Mouse (Mus musculus) 416B (cell line): ENCODE measurements around the gene Rmdn3.

Experiments used
- DNase-seq: peaks from one replicate; pipeline ENCODE4 v3.0.0; 2011; ENCODE audit warnings: low read depth

The Rmdn3 gene

DNA sequence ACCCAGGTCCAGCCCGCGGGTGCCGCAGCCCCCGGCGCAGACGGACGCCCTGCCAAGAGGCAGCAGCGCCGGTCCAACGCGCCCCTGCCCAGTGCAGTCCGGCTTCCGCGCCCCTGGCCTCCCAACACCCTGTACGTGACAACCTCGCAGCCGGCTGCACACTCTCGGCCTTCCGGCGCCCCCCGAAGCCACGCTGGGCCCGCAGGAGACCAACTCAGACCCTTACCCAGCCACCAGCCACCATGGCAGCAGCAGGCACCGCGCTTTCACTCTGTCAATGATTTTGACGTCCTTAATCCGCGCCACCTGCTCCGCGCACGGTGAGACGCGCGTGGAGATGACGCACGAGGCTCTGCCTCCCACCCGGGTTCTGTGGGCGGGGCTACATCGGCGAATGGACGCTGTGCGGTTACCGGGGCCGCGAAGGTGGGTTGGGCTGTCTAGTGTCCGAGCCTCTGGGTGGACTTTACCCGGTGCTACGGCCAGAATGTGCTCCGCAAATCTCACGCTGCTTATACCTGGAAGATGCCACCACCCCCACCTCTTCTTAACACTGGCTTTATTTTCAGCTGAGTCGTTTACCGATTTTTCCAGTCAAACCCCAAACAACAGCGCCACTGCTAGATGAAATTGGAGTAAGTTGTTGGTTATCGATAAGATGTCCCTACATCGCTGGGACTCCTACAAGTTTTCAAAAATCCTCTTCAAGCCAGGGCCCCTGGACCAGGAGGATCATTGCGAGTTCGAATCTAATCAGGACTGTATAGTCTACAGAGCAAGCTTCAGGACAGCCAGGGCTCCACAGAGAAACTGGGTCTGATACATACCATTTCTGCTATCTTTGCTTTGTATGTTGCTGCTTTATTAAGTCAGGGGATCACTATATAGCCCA is at the start of gene Rmdn3:
TSS of gene Rmdn3 (minus strand) at position 354 of the 892 bp plus-strand sequence.
- DNase-seq: peak; percentile 93

GRCm38 (mm10) chr2:119203871-119204460 is 47.1 kb upstream of the Rmdn3 start:
- DNase-seq: no peak

DNA sequence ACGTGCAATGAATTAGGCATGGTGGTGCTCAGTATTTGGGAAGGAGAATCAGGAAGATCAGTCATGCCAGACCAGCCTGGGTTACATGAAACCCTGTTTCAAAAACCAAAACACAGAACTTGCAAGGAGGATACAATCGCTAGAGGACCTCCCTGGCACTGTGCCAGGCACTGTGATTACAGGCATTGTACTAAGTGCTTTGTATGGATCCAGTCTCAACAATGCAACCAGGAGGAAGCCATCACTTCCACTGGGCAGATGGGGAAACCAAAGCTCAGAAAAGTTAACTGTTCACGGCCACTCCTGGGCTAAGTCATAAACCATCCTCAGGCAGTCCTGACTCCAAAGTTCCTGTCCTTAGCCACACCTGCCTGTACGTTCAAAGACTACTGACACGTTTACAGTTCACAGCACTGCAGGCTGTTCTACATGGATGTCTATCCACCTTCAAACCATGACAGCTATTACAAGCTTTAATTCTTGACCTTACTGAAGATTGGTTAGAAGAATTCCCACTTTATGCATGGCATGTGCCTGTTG is 46.1 kb upstream of the Rmdn3 start:
- peak; percentile 40 for DNase-seq

DNA sequence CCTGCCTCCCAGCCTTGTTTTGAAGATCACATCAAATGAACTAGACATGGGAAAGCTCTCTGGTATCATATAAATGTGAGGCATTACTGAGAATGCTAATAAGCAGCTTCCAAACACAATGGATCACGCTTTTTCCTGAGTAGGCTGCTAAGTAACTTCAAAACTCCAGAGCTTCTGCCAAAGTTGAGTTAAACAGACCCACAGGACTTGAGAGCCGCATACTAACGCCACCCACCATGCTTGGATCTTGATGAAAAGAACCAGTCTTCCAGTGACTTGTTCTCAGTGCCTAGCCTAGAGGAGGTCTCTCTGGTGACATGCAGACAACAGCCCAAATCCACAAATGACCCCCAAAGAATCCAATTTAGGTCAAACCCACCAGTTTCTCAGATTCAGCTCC is 42.1 kb upstream of the Rmdn3 start:
- DNase-seq: no peak

DNA sequence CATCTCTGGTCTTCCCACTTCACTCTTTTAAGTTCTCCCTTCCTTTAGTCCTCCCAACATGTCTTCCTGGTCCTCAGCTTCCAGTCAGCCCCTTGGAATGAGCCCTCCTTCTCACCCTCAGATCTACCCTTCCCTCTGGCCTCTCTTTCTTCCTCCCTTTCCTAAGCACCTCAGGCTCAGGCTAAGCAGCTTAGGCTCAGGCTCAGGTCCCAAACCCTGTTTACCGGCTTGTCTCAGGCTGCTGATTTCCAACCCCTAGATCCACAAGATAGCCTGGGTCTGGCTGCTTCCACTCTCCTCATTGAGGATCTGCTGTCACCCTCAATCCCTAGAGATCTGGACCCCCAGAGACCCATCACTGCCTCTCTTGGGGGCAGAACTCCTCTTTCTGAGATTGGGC is 41.2 kb upstream of the Rmdn3 start:
- no peak for DNase-seq

- DNase-seq: no peak
Observed at GRCm38 (mm10) chr2:119197493-119197892, 40.7 kb upstream of the Rmdn3 start.

- no peak for DNase-seq
Observed at GRCm38 (mm10) chr2:119196316-119197108, 39.7 kb upstream of the Rmdn3 start.

DNA sequence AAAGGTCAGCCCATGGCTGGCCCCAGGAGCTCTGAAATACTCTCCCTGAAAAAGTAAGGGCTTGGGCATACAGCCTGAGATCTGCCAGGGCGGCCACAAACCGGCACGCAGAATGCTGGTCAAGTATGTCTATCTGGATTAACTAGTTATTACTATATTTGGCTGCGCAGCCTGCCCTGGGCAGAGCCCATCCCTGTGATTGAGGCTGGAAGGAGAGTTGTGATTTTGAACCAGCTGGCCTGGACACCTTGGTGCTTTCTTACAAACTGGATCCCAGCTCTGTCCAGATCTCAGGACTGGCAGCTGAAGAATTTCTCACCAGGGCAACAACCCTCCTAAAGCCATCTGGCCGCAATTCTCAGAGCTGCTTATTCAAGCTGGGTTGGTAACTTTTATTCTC is 37.3 kb upstream of the Rmdn3 start:
- no peak for DNase-seq

DNA sequence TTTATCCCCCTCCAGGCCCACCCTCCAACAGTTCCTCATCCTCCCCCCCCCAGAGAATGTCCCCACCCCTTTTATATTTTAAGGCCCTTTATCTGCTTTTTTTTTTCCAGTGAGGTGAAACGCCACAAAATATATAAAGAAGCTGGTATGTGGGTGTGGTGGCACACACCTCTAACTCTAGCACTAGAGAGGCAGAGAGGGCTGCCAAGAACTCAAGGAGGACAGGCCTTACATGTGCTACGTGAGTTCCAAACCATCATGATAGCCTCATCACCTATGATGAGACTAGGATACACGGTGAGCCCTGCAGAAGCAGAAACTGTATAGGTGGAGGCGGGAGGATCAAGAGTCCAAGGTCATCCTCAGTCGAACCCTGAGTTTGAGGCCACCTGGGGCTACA is 34.1 kb upstream of the Rmdn3 start:
- DNase-seq: no peak

DNA sequence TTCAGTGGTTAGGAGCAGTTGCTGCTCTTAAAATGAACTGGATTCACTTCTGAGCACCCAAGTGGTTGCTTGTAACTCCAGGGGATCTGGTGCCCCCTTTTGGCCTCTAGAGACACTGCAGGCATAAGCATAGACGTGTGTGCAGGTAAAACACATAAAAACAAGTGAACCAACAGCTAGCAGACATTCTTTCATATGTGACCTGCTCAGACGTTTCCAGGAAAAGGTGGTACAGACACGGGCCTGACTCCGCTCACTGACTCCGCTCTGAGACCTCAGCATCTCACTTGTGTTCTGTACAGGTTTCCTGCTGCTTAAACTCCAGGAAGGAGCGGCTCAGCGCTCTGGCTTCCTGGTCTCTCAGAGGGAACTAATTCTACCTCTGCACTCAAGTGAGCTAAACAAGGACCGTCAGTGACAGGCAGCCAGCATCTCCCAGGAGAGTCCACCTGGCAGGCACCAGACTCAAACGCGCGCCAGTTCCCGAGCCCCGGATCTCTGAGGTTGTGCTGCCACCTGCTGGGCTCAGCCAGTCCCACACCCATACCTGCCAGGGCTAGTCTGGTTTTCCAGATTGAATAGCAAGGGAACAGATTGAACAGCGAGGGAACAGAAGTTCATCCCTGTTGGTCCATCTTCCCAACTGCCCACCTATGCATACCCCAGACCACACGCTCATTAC is 32.3 kb upstream of the Rmdn3 start:
- peak; percentile 87 for DNase-seq

DNA sequence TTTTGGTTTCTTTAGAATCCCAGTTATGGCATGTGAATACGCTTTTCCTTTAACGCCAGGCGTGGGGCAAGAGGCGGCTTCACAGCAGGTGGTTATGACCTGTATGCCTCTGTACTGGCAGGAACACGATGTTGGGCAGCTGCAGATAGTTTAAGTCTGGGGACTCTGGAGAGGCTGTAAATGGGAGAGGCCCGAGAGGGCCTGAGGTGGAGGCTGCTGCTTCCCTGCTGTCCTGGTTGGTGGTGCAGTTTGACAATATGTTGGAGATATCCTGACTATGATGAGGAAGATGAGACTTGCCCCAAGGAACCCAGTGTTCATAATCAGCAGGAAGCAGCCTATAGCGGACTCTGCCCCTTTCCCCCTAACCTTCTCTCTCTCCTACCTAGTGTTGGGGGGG is 26.1 kb upstream of the Rmdn3 start:
- DNase-seq: no peak

DNA sequence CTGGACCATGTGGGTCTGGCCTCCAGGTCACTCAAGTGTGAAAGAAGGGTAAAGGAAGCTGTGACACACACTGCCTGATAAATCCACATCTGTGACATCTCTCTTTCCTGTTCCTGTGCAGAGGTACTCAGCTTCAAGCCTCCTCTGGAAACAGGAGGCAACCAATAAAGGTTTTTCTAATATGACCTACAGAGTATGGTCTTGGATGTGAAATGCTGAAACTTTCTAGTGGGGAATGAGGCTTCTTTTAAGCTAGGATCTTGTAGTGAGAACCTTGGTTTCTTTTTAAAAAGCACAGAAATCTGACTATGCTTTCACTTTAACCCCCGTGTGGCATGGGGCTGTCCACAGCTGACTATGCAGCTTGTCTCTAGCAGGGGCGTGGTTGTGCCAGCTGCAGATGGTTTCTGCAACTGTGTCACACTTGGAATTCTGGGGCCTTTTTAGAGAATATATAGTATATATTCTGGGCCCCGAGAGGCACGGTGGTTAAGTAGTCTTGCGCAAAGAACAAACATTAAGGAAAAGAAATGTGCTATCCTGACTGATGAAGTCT is 20.6 kb upstream of the Rmdn3 start:
- no peak for DNase-seq

DNA sequence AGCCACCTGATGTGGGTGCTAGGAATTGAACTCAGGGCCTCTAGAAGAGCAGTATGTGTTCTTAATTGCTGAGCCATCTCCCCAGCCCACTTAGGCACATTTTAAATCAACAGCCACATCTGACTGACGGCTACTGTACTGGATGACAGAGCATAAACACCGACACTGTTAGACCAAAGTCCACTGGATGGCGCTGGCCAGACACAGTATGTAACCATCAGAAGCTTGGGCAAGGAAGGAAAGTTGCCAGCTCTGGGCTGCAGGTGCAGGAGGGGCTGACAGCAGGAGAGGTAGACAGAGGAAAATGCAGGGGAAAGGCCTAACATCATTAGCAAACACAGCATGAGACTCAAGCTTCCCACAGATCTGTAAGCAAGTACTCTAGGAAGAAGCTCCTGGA is 19.9 kb upstream of the Rmdn3 start:
- DNase-seq: no peak

GRCm38 (mm10) chr2:119175614-119176013 is 18.8 kb upstream of the Rmdn3 start:
- peak; percentile 70 for DNase-seq

DNA sequence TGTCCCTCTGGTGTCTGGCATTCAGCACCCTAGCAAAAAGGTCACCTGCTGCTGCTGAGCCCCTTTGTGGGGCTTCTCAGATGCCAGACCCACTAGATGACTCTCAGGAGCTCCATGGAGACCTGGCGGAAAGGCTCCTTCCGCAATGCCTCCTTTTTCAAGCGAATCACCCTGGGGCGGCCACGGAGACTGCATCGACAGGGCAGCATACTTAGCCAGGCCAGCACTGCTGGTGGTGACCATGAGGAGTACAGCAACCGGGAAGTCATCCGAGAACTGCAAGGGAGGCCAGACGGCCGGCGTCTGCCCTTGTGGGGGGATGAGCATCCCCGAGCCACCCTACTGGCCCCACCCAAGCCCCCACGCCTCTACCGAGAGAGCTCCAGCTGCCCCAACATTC is 18.0 kb upstream of the Rmdn3 start:
- no peak for DNase-seq

GRCm38 (mm10) chr2:119173991-119174651 is 17.3 kb upstream of the Rmdn3 start, which contains the start of gene Gm14137:
Gm14137 (plus strand) TSS chr2:119174509.
- peak; percentile 44 for DNase-seq

DNA sequence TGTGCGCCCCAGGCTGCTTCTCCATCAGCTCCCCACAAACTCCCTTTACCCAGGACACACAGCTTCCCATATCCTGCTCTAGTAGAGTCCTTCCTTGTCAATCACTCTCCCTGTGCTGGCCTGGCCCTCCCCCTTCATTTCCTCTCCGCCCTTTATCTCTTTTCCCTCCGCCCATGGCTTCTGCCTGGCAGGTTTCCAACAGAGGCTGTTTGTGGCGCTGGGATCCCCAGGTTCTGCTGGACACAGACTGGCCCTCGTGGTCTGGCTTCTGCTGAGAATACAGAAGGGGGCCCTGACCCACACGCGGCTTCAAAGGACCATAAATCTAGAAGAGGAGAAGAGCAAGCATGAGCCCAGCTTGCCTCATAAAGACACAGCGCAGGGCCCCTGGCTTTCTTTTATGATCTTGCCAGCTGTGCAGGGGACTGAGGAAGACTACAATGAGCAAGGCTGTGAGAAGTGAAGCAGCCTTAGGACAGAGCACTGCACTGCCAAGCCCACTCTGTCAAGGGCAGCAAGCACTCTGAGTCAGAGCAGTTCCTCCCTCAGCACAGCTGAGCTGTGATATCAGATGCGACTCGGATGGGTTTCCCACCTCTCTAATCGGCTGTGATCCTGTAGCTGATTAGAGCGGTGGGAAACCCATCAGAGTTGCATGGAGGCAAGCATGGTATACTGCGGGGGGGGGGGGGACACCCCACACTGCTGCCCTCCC is 16.2 kb upstream of the Rmdn3 start:
- DNase-seq: peak; percentile 89

GRCm38 (mm10) chr2:119172446-119172845 is 15.6 kb upstream of the Rmdn3 start:
- DNase-seq: peak; percentile 38

DNA sequence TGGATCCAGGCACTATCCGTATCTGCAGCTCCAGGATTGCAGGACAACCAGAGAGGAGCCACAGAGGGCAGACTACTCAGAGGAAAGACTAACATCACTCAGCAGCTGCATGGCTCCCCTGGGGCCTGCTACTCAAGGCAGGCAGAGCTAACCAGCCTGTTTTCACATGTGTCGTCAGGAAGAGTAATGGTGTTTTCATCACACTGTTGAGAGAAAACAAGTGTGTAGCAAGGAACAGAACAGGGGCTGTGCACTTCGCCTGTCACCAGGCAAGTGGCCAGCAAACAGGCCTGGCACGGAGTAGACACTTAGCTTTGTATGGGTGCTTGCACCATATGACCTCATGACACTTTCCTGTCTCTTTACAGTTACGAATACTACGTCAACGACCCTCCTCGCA is 14.7 kb upstream of the Rmdn3 start:
- no peak for DNase-seq

DNA sequence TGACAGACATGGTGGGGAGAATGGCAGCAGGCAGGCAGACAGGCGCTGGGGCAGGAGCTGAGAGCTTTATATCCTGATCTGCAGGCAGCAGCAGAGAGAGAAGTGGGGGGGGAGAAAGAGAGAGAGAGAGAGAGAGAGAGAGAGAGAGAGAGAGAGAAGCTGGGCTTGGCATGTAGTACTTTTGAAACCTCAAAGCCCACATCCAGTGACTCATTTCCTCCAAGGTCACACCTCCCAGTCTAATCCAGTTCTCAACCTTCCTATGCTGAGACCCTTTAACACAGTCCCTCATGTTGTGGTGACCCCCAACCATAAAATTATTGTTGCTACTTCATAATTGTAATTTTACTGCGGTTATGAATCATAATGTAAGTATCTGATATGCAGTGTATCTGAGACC is 13.4 kb upstream of the Rmdn3 start:
- DNase-seq: peak; percentile 90
